24 mouse cellular contexts compared by ENCODE assay signal in the genomic region with DNA sequence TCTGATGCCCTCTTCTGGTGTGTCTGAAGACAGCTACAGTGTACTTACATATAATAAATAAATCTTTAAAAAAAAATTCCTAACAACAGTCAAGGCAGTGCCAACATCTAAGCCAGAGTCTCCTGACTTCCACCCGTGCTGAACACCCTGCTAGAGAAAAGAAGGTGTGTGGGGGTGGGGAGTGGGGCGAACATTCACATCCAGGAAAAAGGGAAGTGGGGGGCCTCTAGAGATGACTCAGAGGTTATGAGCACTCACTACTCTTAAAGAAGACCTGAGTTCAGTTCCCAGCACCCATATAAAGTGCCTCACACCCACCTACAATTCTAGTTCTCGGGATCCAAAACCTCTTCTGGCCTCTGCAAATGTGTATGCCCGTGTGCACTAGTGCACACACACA. TPM values are rescaled to one million over a fixed set of nuclear protein-coding genes. Genes with fewer than 3 reads are reported as not detected.
"Had no signal": no experiment of that assay in that cellular context is flagged by ENCODE, and none has a peak within 500 bp of the region (broad histone marks: within the 10 kb centered on the region; RNA-seq: fewer than 3 reads in every experiment).

No protein-coding gene starts in this region.

- H3K9me3 ChIP-seq: limb, embryonic 10.5 days; liver, embryonic 12.5 days; liver, embryonic 15.5 days; midbrain, embryonic 12.5 days; midbrain, embryonic 15.5 days; neural tube, embryonic 12.5 days; neural tube, embryonic 15.5 days had no signal

- H3K4me1 ChIP-seq: limb, embryonic 10.5 days; limb, embryonic 13.5 days; liver, embryonic 15.5 days; midbrain, embryonic 12.5 days; midbrain, embryonic 15.5 days; neural tube, embryonic 12.5 days; neural tube, embryonic 15.5 days had no signal

- H3K27ac ChIP-seq: layer of hippocampus, adult 2 months; limb, embryonic 10.5 days; limb, embryonic 13.5 days; liver, embryonic 12.5 days; liver, embryonic 15.5 days; macrophage; midbrain, embryonic 12.5 days; midbrain, embryonic 15.5 days; neural tube, embryonic 12.5 days; neural tube, embryonic 15.5 days had no signal

- H3K4me2 ChIP-seq: limb, embryonic 13.5 days; liver, embryonic 12.5 days; liver, embryonic 15.5 days; lung, embryonic 14.5 days; midbrain, embryonic 12.5 days; midbrain, embryonic 15.5 days; neural tube, embryonic 12.5 days; neural tube, embryonic 15.5 days had no signal

- ATAC-seq: liver, embryonic 12.5 days; lung, postnatal 0 days; midbrain, embryonic 15.5 days had no signal

- H3K4me3 ChIP-seq: layer of hippocampus, adult 2 months; limb, embryonic 10.5 days; limb, embryonic 13.5 days; liver, embryonic 12.5 days; liver, embryonic 15.5 days; midbrain, embryonic 12.5 days; midbrain, embryonic 15.5 days; neural tube, embryonic 12.5 days; neural tube, embryonic 15.5 days had no signal

- DNase-seq: kidney, adult 9 months; kidney, postnatal 14 days; layer of hippocampus, adult 9-11 months; liver; lung, embryonic 14.5 days; retina, postnatal 1 day; right cerebral cortex, postnatal 25 days; spleen, adult 18-20 months; thymus, adult 18-20 months; thymus, postnatal 36 days had no signal

- H3K27me3 ChIP-seq: limb, embryonic 13.5 days; liver, embryonic 12.5 days; liver, embryonic 15.5 days; midbrain, embryonic 12.5 days; midbrain, embryonic 15.5 days; neural tube, embryonic 12.5 days; neural tube, embryonic 15.5 days had no signal

- H3K36me3 ChIP-seq: limb, embryonic 10.5 days; limb, embryonic 13.5 days; liver, embryonic 12.5 days; liver, embryonic 15.5 days; midbrain, embryonic 12.5 days; midbrain, embryonic 15.5 days; neural tube, embryonic 12.5 days; neural tube, embryonic 15.5 days had no signal

- H3K9ac ChIP-seq: limb, embryonic 13.5 days; liver, embryonic 12.5 days; liver, embryonic 15.5 days; lung, embryonic 14.5 days; midbrain, embryonic 12.5 days; midbrain, embryonic 15.5 days; neural tube, embryonic 12.5 days; neural tube, embryonic 15.5 days had no signal

RNA-seq across cellular contexts. Expression of gene Gm12216, which starts 33.6 kb away (rescaled TPM):
- polyA plus RNA-seq: liver, embryonic 15.5 days; neural tube, embryonic 12.5 days had no signal

RNA-seq across cellular contexts. Expression of gene Gm17334, which starts 52.4 kb away (rescaled TPM):
- total RNA-seq: megakaryocyte, adult 5-6 weeks had no signal
- polyA plus RNA-seq: limb, embryonic 10.5 days; macrophage; midbrain, embryonic 12.5 days; midbrain, embryonic 15.5 days; neural tube, embryonic 12.5 days; neural tube, embryonic 15.5 days; stomach, embryonic 16.5 days; testis, adult 2 months had no signal
